Mouse (Mus musculus) stomach, postnatal 0 days (tissue): ENCODE results near the gene Sec23b.

ENCODE experiments used
- CTCF ChIP-seq: IDR thresholded peaks from 2 replicates; pipeline ENCODE4 v1.5.1; 2016; ENCODE audit warnings: antibody characterized with exemption, low read depth, mild to moderate bottlenecking, moderate library complexity
- EP300 ChIP-seq: optimal IDR thresholded peaks from 2 replicates; pipeline ENCODE3; 2016; ENCODE audit warnings: antibody characterized with exemption

GRCm38 (mm10) chr2:144613956-144614355, 57.9 kb downstream of the Sec23b start:
- TF ChIP-seq CTCF = no peak
- no peak for TF ChIP-seq EP300
